16 mouse cellular contexts compared by ENCODE assay signal in genomic region chr8:122497016-122497734, GRCm38 (mm10). TPM values are rescaled to one million over a fixed set of nuclear protein-coding genes. Genes with fewer than 3 reads are reported as not detected.
DNase-seq lines count a peak whose midpoint lies in the region; ATAC-seq and TF ChIP-seq lines count a peak whose summit lies in the region.
"Had no signal": no experiment of that assay in that cellular context is flagged by ENCODE, and none has a peak within 500 bp of the region (broad histone marks: within the 10 kb centered on the region; RNA-seq: fewer than 3 reads in every experiment).

No protein-coding gene starts in this region.

- no peak overlapping the region for H3K9ac ChIP-seq in heart, embryonic 15.5 days
- H3K9ac ChIP-seq in lung, embryonic 14.5 days, result no peak overlapping the region
- H3K9ac ChIP-seq: embryonic facial prominence, embryonic 12.5 days; forebrain, embryonic 13.5 days had no signal

- H3K27ac ChIP-seq in heart, embryonic 15.5 days, result peak overlapping the region; percentile 44
- H3K27ac ChIP-seq in lung, embryonic 14.5 days (ENCODE audit: low read depth), result peak overlapping the region; percentile 33; the same call in 1 of the 2 replicates
- H3K27ac ChIP-seq: embryonic facial prominence, embryonic 12.5 days; forebrain, embryonic 13.5 days had no signal

- H3K4me1 ChIP-seq in heart, embryonic 15.5 days (replicated peaks), result peaks cover 6% of the 10 kb centered on the region; the same call in 1 of the 2 replicates
- no peaks in the 10 kb centered on the region for H3K4me1 ChIP-seq in lung, embryonic 14.5 days (ENCODE audit: insufficient read depth)
- H3K4me1 ChIP-seq: embryonic facial prominence, embryonic 12.5 days; forebrain, embryonic 13.5 days had no signal

- WGBS in heart, embryonic 15.5 days, result 75% methylated on average over 12 of the region's 12 CpGs
- 79% methylated on average over 12 of the region's 12 CpGs for WGBS in lung, embryonic 14.5 days

- H3K9me3 ChIP-seq in heart, embryonic 15.5 days (replicated peaks), result no peaks in the 10 kb centered on the region
- no peaks in the 10 kb centered on the region for H3K9me3 ChIP-seq in lung, embryonic 14.5 days (ENCODE audit: low read depth, low read length)
- H3K9me3 ChIP-seq: embryonic facial prominence, embryonic 12.5 days; forebrain, embryonic 13.5 days; megakaryocyte, embryonic 14.5 days had no signal

- H3K27me3 ChIP-seq in heart, embryonic 15.5 days, result no peaks in the 10 kb centered on the region
- no peaks in the 10 kb centered on the region for H3K27me3 ChIP-seq in lung, embryonic 14.5 days (ENCODE audit: insufficient read depth, low read length)
- H3K27me3 ChIP-seq in myocyte (ENCODE audit: control insufficient read depth, insufficient read depth, insufficient read length), result no peaks in the 10 kb centered on the region
- H3K27me3 ChIP-seq: CH12.LX; embryonic facial prominence, embryonic 12.5 days; forebrain, embryonic 13.5 days; megakaryocyte, embryonic 14.5 days had no signal

- H3ac ChIP-seq in myocyte (ENCODE audit: control insufficient read depth, insufficient read length), result no peak overlapping the region

- H3K4me2 ChIP-seq in heart, embryonic 15.5 days, result no peak overlapping the region
- no peak overlapping the region for H3K4me2 ChIP-seq in lung, embryonic 14.5 days
- H3K4me2 ChIP-seq in myocyte (ENCODE audit: low read depth), result no peak overlapping the region
- H3K4me2 ChIP-seq: embryonic facial prominence, embryonic 12.5 days; forebrain, embryonic 13.5 days had no signal

- no peak for TF ChIP-seq POLR2A in myocyte (IDR thresholded peaks at IDR 0.05; ENCODE audit: insufficient read length, low read depth)

- peaks cover 53% of the 10 kb centered on the region for H3K36me3 ChIP-seq in heart, embryonic 15.5 days
- H3K36me3 ChIP-seq in lung, embryonic 14.5 days (ENCODE audit: insufficient read depth), result peaks cover 92% of the 10 kb centered on the region
- H3K36me3 ChIP-seq in myocyte (ENCODE audit: control insufficient read depth, insufficient read depth), result peaks cover 30% of the 10 kb centered on the region

- no peak overlapping the region for H3K4me3 ChIP-seq in heart, embryonic 15.5 days
- H3K4me3 ChIP-seq in lung, embryonic 14.5 days (ENCODE audit: low read depth, low read length), result no peak overlapping the region
- H3K4me3 ChIP-seq in myocyte, result no peak overlapping the region
- H3K4me3 ChIP-seq: embryonic facial prominence, embryonic 12.5 days; forebrain, embryonic 13.5 days; megakaryocyte, embryonic 14.5 days had no signal

- peak; percentile 8; the same call in 1 of the 2 replicates for ATAC-seq in heart, embryonic 15.5 days (replicated peaks; ENCODE audit: insufficient number of reproducible peaks, insufficient read depth, low FRiP score, low read depth)
- no peak; the same call in 1 of the 2 replicates for ATAC-seq in lung, embryonic 14.5 days (ENCODE audit: insufficient read depth)
- ATAC-seq: forebrain, embryonic 13.5 days; hindbrain, embryonic 16.5 days had no signal

- TF ChIP-seq CTCF in lung, embryonic 14.5 days (IDR thresholded peaks at IDR 0.05; ENCODE audit: low read depth), result no peak

- H3K79me2 ChIP-seq in myocyte (ENCODE audit: control insufficient read depth, insufficient read depth), result no peaks in the 10 kb centered on the region

- no peak for DNase-seq in heart, adult 9 months (ENCODE audit: low spot score in 2 of 2)
- peak; percentile 35 for DNase-seq in lung, embryonic 14.5 days
- no peak for DNase-seq in lung, postnatal 25 days (ENCODE audit: low spot score)
- DNase-seq in kidney, postnatal 14 days, result peak; percentile 60
- DNase-seq in yolk sac, embryonic 10.5 days (ENCODE audit: low spot score), result no peak
- DNase-seq in left cerebral cortex, adult 9 months (ENCODE audit: low spot score in 2 of 2), result no peak
- DNase-seq: cerebellum, adult 9-11 months; gastrocnemius, postnatal 10 days had no signal

TF ChIP-seq in myocyte, 11 proteins besides CTCF, POLR2A, EP300 and RAD21:
- TF ChIP-seq POLR2AphosphoS2 (IDR thresholded peaks at IDR 0.05; ENCODE audit: insufficient read length, low read depth) (peak; percentile 22), SRF (IDR thresholded peaks at IDR 0.05; ENCODE audit: control insufficient read depth, insufficient read length, low read depth) (no peak), TCF3 (IDR thresholded peaks at IDR 0.05; ENCODE audit: insufficient read length, low read depth) (no peak), MAX (IDR thresholded peaks at IDR 0.05; ENCODE audit: low read depth) (no peak)

RNA-seq across cellular contexts. Expression of gene Ctu2, which starts 21.2 kb away (rescaled TPM):
- 23.0 and 25.6 TPM in 2 replicates for polyA plus RNA-seq in heart, embryonic 15.5 days (2015; fragmentation: Nextera tagmentation; extraction: Ambion mirVana)
- 45.4 and 56.2 TPM in 2 replicates for polyA plus RNA-seq in lung, embryonic 14.5 days (2014; fragmentation: Nextera tagmentation; extraction: Ambion mirVana)
- 31.5 TPM for polyA plus RNA-seq in myocyte (2012; fragmentation: generic; extraction: Trizol)

RNA-seq across cellular contexts. Expression of gene Rnf166, which starts 21.3 kb away (rescaled TPM):
- polyA plus RNA-seq in heart, embryonic 15.5 days (2015; fragmentation: Nextera tagmentation; extraction: Ambion mirVana), result 37.0 and 44.4 TPM in 2 replicates
- 34.7 and 37.2 TPM in 2 replicates for polyA plus RNA-seq in lung, embryonic 14.5 days (2014; fragmentation: Nextera tagmentation; extraction: Ambion mirVana)
- polyA plus RNA-seq in myocyte (2012; fragmentation: generic; extraction: Trizol), result 36.3 TPM

RNA-seq across cellular contexts. Expression of gene Snai3, which starts 36.6 kb away (rescaled TPM):
- 2.0 and 2.5 TPM in 2 replicates for polyA plus RNA-seq in heart, embryonic 15.5 days (2015; fragmentation: Nextera tagmentation; extraction: Ambion mirVana)
- polyA plus RNA-seq in lung, embryonic 14.5 days (2014; fragmentation: Nextera tagmentation; extraction: Ambion mirVana), result 0.87 and 1.3 TPM in 2 replicates
- 1.3 TPM for polyA plus RNA-seq in myocyte (2012; fragmentation: generic; extraction: Trizol)
- polyA plus RNA-seq: hindbrain, embryonic 16.5 days; limb, embryonic 11.5 days had no signal

RNA-seq across cellular contexts. Expression of gene Mvd, which starts 54.0 kb away (rescaled TPM):
- 13.3 and 18.9 TPM in 2 replicates for polyA plus RNA-seq in heart, embryonic 15.5 days (2015; fragmentation: Nextera tagmentation; extraction: Ambion mirVana)
- 27.1 and 29.5 TPM in 2 replicates for polyA plus RNA-seq in lung, embryonic 14.5 days (2014; fragmentation: Nextera tagmentation; extraction: Ambion mirVana)
- polyA plus RNA-seq in myocyte (2012; fragmentation: generic; extraction: Trizol), result 85.3 TPM

RNA-seq across cellular contexts. Expression of gene Piezo1, which starts 54.0 kb away (rescaled TPM):
- 11.5 and 13.9 TPM in 2 replicates for polyA plus RNA-seq in heart, embryonic 15.5 days (2015; fragmentation: Nextera tagmentation; extraction: Ambion mirVana)
- 26.6 and 27.7 TPM in 2 replicates for polyA plus RNA-seq in lung, embryonic 14.5 days (2014; fragmentation: Nextera tagmentation; extraction: Ambion mirVana)
- 156 TPM for polyA plus RNA-seq in myocyte (2012; fragmentation: generic; extraction: Trizol)

Comparison
In these comparisons a context has a peak if more than half of its experiments do, and no peak if none do; other contexts are left out.
1. DNase-seq: peak in lung, embryonic 14.5 days (single experiment) and kidney, postnatal 14 days (single experiment); none in heart, adult 9 months (0 of 2), lung, postnatal 25 days (single experiment), yolk sac, embryonic 10.5 days (single experiment) and left cerebral cortex, adult 9 months (0 of 2).